Mouse (Mus musculus) frontal cortex, postnatal 36 days (tissue): Measurements from ENCODE around the gene Clcn1.

Source experiments
- DNase-seq, 2 experiments: peaks; one replicate each; pipeline ENCODE4 v3.0.0; 2022; ENCODE audit warnings: low spot score in 2 of 2

Gene Clcn1

DNA sequence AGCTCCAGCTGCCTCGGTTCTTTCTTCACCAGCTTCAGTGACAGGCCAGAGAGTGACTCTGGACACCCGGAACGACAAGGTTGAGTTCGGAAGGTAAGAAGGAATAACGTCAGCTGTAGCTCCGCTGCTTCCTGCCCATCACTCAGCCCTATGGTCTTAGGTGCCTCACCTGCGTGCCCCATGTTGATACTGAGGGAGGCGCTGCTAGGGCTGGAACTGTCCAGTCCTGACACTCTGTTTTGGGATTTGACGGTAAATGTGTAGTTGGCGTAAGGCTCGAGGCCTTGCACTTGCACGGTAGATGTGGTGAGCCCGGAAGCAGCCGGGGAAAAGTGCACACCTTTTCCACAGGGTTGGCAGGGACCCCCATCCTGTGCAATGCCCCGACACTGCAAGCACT lies 78.1 kb downstream of the Clcn1 start:
- DNase-seq, result no peak

DNA sequence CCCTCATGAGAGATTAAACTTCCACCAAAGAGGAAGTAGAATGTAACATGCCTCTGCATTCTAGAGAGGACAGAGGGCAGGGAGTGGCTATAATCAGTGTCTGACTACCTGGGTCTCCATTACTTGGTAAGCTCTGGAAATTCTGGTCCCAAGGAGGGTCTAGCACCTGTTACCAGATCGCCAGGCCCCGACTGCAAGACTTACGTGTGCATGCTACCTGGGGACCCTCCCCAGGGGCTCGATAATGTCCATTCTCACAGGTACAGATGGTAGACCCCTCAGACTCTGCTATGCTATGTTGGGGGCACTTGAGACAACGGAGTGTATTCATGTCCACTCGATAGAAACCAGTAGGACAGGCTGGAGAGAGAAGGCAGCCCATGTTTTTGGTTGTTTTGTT lies 78.7 kb downstream of the Clcn1 start:
- DNase-seq, result no peak
